Mouse (Mus musculus) cerebellum, adult 11 months (tissue): Measurements from ENCODE around the gene Ubac1.

Source experiments
- DNase-seq: peaks from one replicate; pipeline ENCODE4 v3.0.0; 2022

Gene Ubac1

GRCm38 (mm10) chr2:26021561-26022257 lies at the start of gene Ubac1:
Ubac1 (minus strand) TSS chr2:26021747.
- DNase-seq: peak; percentile 93

GRCm38 (mm10) chr2:26068592-26068991 lies 47.0 kb upstream of the Ubac1 start:
- no peak for DNase-seq

GRCm38 (mm10) chr2:26068175-26068574 lies 46.6 kb upstream of the Ubac1 start:
- DNase-seq: no peak

GRCm38 (mm10) chr2:26066527-26066926 lies 45.0 kb upstream of the Ubac1 start:
- no peak for DNase-seq

GRCm38 (mm10) chr2:26062742-26063427 lies 41.3 kb upstream of the Ubac1 start:
- DNase-seq: no peak

GRCm38 (mm10) chr2:26062241-26062640 lies 40.7 kb upstream of the Ubac1 start:
- no peak for DNase-seq

- peak; percentile 40 for DNase-seq
These were observed 39.6 kb upstream of the Ubac1 start for GRCm38 (mm10) chr2:26061018-26061666.

GRCm38 (mm10) chr2:26057053-26057452 lies 35.5 kb upstream of the Ubac1 start:
- no peak for DNase-seq

GRCm38 (mm10) chr2:26056226-26056625 lies 34.7 kb upstream of the Ubac1 start:
- no peak for DNase-seq

- DNase-seq: no peak
These were observed 34.2 kb upstream of the Ubac1 start for GRCm38 (mm10) chr2:26055747-26056102.

- peak; percentile 64 for DNase-seq
These were observed 33.6 kb upstream of the Ubac1 start for GRCm38 (mm10) chr2:26055046-26055746.

GRCm38 (mm10) chr2:26052806-26053205 lies 31.3 kb upstream of the Ubac1 start:
- no peak for DNase-seq

GRCm38 (mm10) chr2:26048816-26049215 lies 27.3 kb upstream of the Ubac1 start:
- no peak for DNase-seq

- no peak for DNase-seq
These were observed 22.7 kb upstream of the Ubac1 start for GRCm38 (mm10) chr2:26044216-26044615.

GRCm38 (mm10) chr2:26042603-26043002 lies 21.1 kb upstream of the Ubac1 start:
- DNase-seq: no peak

- no peak for DNase-seq
These were observed 19.7 kb upstream of the Ubac1 start for GRCm38 (mm10) chr2:26041163-26041810.

- DNase-seq: peak; percentile 71
These were observed 18.4 kb upstream of the Ubac1 start for GRCm38 (mm10) chr2:26039951-26040350.

- DNase-seq: no peak
These were observed 15.8 kb upstream of the Ubac1 start for GRCm38 (mm10) chr2:26037386-26037785.

- DNase-seq: no peak
These were observed 12.9 kb upstream of the Ubac1 start for GRCm38 (mm10) chr2:26034344-26035050.

- no peak for DNase-seq
These were observed 8.7 kb upstream of the Ubac1 start for GRCm38 (mm10) chr2:26030288-26030687.

GRCm38 (mm10) chr2:26024138-26025075 lies 2.9 kb upstream of the Ubac1 start:
- DNase-seq: peak; percentile 46
